Mouse (Mus musculus) C2C12 (cell line): ENCODE data around the gene Emb.

Experiments used
- CTCF ChIP-seq: IDR thresholded peaks from one replicate; pipeline ENCODE4 v1.5.1; 2011; ENCODE audit not compliant: control insufficient read depth, insufficient read depth, insufficient read length
- MYOG ChIP-seq: IDR thresholded peaks from one replicate; pipeline ENCODE4 v1.6.1; 2011; ENCODE audit not compliant: control insufficient read depth, insufficient read length; ENCODE audit errors: extremely low read depth

DNA sequence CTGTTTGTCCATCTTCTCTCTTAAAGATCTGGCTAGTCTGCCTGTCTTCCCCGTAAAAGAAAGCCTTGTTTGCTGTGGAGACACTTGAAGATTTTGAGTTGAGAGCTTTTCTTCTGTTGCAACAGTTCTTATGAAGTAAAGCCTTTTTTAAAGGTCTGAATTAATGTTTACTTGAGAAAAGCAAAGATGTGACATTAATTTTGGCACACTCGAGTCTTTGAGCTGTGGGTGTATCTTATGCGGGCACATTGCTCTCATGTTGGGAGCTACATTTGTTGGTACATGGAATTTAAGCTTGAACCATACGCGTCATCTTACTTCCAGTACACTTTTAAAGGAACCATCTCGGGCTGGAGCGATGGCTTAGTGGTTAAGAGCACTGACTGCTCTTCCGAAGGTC is 25.5 kb downstream of the Emb start:
- TF ChIP-seq CTCF (no peak), MYOG (no peak)
